Mouse (Mus musculus): ENCODE results near the gene B4galnt3. TPM values are rescaled to one million over a fixed set of nuclear protein-coding genes. Genes with fewer than 3 reads are reported as not detected.

The B4galnt3 gene
- polyA plus RNA-seq, 1 experiment = 0.65 TPM

DNA sequence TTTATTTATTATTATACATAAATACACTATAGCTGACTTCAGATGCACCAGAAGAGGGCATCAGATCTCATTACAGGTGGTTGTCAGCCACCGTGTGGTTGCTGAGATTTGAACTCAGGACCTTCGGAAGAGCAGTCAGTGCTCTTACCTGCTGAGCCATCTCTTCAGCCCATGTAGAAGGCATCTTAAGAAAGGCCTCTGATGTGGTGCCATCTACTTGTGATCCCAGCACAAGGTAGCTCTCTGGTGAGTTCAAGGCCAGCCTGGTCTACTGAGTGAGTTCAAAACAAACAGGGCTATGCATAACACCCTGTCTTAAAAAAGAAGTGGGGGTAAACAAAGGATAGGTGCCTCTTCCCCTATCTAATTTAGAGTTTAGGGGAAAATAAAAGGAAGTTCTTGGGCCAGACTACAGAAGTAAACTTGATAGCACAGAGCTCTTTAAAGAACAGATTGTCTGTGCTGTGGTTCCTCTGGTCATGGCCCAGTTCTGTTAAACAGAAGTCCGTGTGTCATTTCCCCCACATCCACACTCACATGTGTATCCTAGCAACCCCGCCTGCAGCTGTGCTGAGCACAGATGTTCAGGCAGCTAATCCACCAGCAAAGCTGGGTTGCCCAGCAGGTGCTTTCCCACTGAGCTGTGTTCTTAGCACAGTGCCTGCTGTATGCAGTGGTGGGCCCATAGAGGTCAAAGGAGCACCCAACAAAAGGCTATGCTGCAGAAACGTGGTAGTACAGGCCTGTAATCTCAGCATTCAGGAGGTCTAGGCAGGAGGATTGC lies 139.6 kb downstream of the B4galnt3 start:
- peaks cover 7% of the 10 kb centered on the region for H3K4me1 ChIP-seq (ENCODE audit: control insufficient read depth, insufficient read depth, low read length)
- no peak for DNase-seq
- H3K27me3 ChIP-seq (ENCODE audit: control insufficient read depth, insufficient read depth, low read length) = no peaks in the 10 kb centered on the region
- TF ChIP-seq POLR2A (IDR thresholded peaks at IDR 0.05; ENCODE audit: borderline replicate concordance, insufficient read depth, low read length) (no peak), CTCF (IDR thresholded peaks at IDR 0.05; ENCODE audit: borderline replicate concordance, insufficient read depth, low read depth, low read length) (no peak)
- H3K4me3 ChIP-seq (replicated peaks; ENCODE audit: insufficient read depth, low read depth, low read length) = no peak overlapping the region
- WGBS = 71% methylated on average over 5 of the region's 5 CpGs
- H3K27ac ChIP-seq (ENCODE audit: insufficient read depth, low read length) = no peak overlapping the region

Other genes starting within 250 kb of the B4galnt3 start
- 9.7 and 11.7 TPM in 2 replicates for gene Ninj2, start 201.2 kb downstream of the B4galnt3 start, polyA plus RNA-seq (2012; rRNA removed)
- 0.10 TPM in 2 replicates for gene D330020A13Rik, start 195 bp downstream of the B4galnt3 start, polyA plus RNA-seq (2012; rRNA removed)
- gene Kdm5a, start 69.6 kb upstream of the B4galnt3 start, polyA plus RNA-seq (2012; rRNA removed) = 12.7 and 13.0 TPM in 2 replicates
- gene Ccdc77, start 69.8 kb upstream of the B4galnt3 start, polyA plus RNA-seq (2012; rRNA removed) = 8.0 and 8.8 TPM in 2 replicates
- gene Il17ra, start 168.7 kb upstream of the B4galnt3 start, polyA plus RNA-seq (2012; rRNA removed) = 6.2 and 6.9 TPM in 2 replicates
- 3.7 and 3.8 TPM in 2 replicates for gene Tmem121b, start 199.2 kb upstream of the B4galnt3 start, polyA plus RNA-seq (2012; rRNA removed)
- 45.4 and 45.7 TPM in 2 replicates for gene Hdhd5, start 236.8 kb upstream of the B4galnt3 start, polyA plus RNA-seq (2012; rRNA removed)

Data from cerebellum, adult 2 months (tissue).